Mouse (Mus musculus) heart, postnatal 4 days (tissue): Measurements from ENCODE around the gene Chst5. TPM values are rescaled to one million over a fixed set of nuclear protein-coding genes. Genes with fewer than 3 reads are reported as not detected.
"Not testable (repeated sequence)": the region's sequence is repeated elsewhere in the genome, so short reads cannot be mapped to it uniquely, and the experiment has no call there.

ENCODE experiments used
- DNase-seq: peaks from one replicate; pipeline ENCODE4 v3.0.0; 2021
- total RNA-seq, 2 experiments: library from RNA; stranded (reverse); gene quantifications; 2 replicates each; pipeline ENCODE4 v1.2.3; 2021

The Chst5 gene
- not detected for total RNA-seq

DNA sequence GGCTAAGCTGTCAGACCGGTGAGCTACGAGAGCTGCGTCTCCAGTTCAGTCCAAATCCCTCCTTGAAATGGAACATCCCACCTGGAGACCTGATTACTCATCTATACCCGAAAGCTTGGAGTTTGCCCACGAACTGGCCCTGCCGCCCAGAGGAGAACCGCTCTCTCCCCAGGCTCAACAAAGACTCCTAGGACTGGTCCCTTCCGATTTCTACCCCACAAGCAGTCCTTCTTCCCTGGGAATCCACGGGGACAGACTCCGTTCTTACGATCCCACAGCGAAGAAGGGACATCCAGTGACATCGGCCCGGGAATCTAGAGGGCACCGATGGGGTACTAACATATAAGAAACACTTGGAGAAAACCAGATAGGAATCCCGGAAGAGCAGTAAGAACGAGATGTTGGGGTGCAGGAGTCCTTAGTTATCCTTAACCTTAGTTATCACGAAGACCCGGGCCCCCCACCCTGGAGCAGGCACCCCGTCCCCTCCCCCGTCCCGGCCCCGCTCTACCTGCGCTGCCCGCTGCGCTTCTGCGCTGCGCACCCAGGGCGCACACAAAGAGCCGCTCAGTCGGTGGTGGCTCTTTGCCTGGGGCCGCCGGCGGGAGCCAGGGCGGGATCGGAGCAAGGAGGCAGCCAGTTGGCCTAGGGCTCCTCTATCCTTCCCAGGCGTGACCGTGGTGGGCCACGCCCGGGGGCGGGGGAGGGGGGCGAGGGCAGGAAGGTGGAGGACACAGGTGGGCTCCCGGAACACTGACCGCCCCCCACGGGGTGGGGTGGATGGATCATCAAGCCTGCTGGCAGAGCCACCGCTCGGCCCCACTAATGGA lies at the start of gene Chst5:
Gene Chst5, minus strand, starts transcription at position 827 of the 830 bp plus-strand sequence.
- DNase-seq = no peak

DNA sequence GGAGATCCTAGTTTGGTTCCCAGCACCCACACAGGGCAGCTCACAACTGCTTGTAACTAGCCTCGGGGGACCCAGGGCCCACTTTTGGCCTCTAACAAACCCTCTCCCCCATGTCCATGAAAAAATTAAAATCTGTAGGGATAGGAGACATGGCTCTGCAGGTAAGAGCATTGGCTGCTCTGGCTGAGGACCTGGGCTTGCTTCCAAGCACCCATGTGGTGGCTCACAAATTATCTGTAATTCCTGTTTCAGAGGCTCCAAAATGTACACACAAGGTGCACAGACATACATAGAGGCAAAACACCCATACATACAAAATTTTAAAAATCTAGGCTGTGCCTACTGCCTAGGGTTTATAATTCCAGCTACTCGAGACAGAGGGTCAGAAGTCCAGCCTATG lies 47.0 kb upstream of the Chst5 start:
- DNase-seq = no peak

DNA sequence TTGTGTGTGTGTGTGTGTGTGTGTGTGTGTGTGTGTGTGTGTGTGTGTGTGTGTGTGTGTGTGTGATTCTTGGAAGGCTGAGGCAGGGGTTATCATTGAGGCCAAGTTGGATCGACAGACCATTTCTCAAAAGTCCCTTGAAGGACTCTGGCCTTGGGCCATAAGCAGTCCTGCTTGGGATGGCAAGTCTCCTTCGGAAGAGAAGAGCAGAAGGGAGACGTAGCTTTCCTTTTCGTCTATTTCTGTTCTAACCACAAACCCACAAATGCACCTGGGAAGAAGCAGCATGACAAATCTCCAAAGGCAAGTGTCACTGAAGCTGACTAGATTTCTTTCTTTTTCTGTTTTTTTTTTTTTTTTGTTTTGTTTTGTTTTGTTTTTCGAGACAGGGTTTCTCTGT lies 45.6 kb upstream of the Chst5 start:
- no peak for DNase-seq

DNA sequence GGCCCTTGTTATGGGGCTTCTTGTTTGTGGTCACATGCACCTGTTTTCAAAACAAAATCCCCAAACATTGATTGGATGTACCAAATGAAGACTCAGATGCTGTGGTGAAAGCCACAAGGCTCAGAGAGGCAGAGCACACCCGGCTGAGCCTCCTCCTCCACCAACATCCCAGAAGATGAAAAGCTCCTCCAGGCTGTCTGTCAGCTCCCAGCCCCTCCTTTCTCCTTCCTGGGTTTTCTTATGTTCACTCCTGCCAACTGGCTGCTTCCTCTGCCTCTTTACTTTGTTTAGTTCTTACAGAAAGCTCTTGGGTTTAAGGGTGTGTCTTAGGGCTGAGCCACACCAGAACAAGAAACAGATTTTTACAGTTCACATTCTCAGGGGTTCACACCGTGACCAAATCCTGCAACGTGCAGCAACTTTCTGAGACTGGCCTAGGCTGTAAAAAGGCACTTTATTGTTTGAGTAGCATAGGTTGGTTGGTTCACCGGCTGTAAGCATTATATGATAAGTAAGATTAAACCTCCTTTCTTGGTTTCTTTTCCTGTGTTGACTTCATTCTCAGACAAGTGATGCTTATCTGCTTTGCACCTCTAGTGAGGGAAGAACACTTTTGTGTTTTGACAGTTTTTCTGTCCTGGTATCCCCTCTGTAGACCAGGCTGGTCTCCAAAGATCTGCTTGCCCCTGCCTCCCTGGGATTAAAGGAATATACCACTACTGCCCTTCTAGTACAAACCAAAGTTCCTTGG lies 44.8 kb upstream of the Chst5 start:
- no peak for DNase-seq

DNA sequence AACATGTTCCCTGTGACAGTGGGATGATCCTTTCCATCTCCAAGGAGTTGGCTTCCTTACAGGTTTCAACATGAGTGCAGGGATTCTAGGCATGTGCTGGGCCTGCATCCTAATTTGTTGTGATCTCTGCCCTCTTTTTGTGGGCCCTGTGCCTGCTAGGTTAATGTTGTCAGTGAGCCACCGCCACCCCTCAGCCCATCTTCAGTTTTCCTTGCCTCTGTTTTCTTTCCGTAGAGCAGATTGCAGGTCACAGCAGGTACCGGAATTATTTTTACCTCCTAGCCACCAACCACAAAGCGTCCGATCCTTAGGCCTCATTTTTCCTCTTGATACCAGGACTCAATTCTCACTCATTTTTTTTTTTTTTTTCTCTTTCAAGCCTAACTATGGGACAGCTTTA lies 41.7 kb upstream of the Chst5 start:
- DNase-seq = no peak

DNA sequence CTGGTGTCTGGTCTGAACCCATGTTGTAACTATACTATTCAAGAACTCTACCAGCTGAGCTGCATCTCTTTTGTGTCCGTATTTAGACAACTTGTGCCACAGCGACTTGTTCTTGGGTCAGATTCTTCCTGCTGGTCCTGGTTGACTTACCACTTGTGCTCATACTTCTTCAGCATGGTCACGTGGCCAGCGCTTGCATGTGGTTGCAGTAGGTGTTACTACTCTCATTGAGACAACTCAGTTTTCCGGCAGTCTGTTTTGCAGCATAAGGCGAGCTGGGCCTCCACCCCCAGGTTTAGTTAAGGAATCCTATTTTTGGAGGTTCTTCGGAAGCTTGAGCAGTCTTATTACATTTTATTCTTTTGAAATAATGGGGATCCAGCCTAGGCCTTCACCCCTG lies 41.1 kb upstream of the Chst5 start:
- no peak for DNase-seq

DNA sequence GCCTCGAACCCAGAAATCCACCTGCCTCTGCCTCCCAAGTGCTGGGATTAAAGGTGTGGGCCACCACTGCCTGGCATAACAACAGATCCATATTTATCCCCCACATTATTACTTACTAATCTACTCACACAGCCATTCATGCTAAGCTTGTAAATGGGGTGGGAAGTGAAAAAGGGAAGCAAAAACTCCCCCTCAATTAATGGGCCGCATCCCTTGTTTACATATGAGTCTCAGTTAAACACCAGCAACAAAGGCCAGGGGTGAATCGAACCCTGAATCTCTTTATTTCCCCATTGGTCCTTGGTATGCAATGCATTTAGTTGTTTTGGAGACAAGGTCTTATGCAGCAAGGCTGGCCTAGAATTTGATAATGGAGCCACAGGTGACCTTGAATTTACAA lies 40.6 kb upstream of the Chst5 start:
- no peak for DNase-seq

DNA sequence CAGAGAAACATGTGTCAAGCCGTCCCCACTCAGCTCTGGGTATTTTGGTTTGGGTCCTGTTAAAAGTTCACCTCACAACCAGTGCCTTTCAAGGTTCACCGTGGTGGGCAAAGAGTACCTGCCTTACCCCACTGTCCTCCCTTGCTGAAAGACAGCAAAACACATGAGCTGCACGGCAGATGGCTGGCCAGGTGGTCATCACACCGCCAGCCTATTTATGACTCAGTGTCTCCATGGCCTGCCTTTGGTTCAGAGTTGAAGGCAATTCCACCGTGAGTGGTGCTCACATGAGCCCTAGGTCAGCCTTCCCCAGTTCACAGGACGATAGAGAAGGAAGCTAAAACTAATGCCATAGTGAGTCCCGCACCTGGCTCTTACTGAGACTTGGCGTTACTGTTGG lies 37.7 kb upstream of the Chst5 start:
- no peak for DNase-seq

DNA sequence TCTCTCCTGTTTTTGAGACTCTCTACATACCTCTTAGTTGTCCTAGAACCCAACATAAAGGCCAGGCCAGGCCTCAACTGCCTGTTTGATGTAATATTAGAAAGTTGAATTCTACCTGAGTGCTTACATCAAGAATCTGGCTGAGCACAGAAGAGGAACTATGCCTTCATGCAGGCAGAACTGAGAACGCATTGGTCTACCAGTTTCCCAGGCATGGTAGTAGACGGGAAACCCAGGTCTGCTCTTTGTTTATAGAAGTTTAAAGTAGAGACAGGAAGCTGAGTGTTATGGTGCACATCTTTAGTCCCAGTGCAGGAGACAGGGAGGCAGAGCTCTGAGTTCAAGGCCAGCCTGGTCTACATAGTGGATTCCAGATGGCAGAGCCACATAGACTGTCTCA lies 36.9 kb upstream of the Chst5 start:
- DNase-seq = no peak

DNA sequence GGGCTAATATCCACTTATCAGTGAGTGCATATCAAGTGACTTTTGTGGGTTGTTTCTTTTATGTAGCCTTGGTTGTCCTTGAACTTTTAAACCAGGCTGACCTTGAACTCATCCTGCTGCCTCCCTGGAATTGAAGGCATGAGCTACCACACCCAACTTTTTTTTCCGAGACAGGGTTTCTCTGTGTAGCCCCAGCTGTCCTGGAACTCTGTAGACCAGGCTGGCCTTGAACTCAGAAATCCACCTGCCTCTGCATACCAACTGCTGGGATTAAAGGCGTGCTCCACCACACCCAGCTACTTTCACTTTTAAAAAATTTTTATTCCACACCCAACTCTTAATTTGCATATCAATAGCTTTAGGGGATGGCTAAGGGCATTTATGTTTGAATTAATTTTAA lies 33.3 kb upstream of the Chst5 start:
- DNase-seq = no peak

DNA sequence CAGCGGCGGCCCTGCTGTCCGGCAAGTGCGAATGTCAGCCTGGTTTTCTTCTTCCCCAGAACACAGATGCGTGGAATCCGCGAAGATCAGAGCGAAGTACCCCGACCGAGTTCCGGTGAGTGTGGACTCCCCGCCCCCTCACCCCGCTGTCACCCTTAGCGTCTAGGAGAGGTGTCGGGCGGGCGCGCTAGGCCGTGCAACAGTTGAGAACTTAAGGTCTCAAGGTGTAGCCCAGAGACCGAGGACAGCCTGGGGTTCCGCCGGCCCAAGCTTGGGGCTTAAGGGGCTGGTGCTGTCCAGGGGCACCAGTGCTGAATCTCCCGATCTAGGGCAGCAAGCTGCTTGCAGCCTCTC lies 30.8 kb upstream of the Chst5 start:
- DNase-seq = peak; percentile 60

DNA sequence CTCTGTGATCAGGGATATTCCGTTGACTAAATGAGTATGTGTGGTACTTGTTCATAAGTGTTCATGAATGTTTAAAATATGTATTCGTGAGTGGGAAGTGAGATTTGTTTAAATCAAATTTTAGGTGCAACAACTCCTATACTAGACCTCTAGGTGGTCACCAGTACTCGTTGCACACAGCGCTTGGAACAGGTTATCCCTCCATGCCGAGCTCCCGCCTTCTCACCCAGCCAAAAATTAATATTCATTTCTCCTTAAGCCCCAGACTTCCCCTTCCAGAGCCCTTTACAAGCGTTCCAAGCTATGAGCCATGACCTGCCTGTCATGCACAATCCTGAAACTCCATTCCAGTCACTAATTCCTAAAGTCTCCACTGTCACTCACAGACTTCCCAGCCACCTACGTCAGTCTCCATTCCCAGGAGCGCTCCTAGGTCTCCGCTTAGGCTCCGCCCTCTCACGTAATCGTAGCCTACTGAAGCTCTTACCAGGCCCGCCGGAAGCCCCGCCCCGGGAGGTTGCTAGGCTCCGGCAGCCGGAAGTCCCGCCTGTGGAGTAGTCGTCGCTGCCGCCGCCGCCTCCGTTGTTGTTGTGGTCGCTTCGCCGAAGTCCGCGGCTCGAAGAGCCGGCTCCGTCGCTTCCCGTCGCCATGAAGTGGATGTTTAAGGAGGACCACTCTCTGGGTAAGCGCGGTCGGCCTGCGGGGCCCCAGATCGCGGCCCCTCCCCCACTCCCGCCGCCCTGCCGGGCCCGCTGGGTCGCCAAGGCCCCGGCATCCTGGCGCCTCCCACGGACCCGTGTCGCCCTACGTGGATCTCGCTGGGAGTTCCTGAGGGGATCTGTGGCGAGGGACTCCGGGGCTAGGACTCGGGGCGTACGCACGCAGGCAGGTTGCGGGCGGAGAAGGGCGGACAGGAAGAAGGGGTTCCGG lies 30.2 kb upstream of the Chst5 start, which contains the start of gene Gabarapl2:
Gene Gabarapl2, plus strand, starts transcription at position 533 of the 930 bp plus-strand sequence.
- DNase-seq = peak; percentile 97

DNA sequence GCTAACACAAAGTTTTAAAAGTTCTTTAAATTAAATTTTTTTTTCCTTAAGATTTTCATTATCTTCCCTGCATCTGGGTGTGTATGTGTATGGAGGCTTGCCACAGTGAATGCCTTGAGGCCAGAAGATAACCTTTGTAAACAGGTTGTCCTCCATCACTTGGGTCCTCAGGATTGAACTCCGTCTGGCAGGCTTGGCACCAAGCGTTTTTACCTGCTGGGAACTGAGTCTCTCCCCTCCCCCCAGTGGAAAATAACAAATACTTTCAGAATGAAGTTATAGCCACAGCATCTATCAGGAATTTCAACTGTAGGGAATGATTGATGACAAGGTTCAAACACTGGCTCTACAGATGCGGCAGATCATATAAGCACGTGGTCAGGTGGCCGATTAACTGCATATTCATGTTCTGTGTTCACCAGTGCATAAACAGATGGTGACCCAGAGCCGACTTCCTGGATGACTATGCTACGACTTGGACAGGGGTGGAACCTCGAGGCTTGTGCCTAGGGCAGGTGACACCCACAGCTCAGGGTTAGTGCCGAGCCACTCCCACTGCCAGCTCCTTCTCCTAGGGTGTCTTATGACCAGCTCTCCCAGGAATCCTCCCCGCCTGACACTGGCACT lies 29.4 kb upstream of the Chst5 start:
- peak; percentile 38 for DNase-seq

DNA sequence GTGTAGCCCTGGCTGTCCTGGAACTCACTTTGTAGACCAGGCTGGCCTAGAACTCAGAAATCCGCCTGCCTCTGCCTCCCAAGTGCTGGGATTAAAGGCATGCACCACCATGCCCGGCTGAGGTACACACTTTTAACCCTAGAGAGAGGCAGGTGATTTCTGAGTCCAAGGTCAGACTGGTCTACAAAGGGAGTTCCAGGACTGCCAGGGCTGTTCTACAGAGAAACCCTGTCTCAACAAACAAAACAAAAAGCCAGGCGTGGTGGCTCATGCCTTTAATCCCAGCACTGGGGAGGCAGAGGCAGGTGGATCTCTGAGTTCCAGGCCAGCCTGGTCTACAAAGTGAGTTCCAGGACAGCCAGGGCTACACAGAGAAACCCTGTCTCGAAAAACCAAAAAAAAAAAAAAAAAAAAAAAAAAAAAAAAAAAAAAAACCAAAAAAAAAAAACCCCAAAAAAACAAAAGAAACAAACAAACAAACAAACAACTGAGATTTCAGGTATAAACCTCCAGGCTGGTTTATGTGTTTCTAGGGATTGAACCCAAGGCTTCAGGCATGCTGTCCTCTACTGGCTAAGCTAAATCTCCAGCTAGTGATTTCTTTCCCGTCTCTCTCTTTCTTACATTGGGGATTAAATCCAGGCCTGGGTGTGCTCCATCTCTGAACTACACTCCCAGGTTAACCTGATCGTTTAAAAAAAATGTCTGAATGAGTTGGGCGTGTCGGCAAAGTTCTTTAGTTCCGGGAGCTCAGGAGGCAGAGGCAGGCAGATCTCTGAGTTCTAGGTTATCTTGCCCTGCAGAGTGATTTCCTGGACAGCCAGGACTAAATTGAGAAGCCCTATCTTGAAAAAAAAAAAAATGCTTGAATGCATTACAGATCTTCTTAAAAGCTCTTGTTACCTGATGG lies 28.1 kb upstream of the Chst5 start:
- DNase-seq = not testable (repeated sequence)

DNA sequence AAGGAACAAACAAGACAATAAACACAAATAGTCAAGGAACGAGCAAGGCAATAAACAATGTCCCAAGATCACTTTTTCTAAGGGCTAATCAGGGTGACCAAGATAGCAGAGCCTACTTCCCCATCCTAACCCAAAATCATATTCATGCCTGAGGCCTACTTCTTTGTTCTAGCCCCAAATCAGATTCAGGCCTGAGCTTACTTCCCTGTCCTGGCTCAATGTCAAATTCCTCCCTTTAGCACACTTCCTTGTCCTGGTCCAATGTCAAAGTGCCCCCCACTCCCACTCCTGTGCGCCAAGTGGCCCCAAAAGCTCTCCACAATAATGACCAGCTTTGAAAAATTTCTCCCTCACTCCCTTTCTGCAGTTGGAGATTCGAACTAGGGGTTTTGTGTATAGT lies 26.9 kb upstream of the Chst5 start:
- DNase-seq = no peak

DNA sequence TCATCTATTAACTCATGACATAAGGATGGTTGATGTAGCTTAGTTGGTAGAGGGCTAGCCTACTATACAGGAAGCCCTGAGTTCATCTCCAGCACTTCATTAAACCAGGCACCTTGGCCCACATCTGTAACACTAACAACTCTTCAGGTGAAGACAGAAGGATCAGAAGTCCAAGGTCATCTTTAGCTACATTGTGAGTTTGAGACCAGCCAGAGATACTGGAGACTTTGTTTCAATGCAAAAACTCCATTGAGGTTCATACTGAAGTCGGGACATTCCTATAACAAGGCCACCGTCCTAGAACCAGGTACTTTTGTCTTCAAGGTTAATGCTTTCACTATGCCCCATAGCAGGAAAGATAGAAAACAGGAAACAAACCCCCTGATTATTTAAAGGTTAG lies 24.0 kb upstream of the Chst5 start:
- DNase-seq = no peak

DNA sequence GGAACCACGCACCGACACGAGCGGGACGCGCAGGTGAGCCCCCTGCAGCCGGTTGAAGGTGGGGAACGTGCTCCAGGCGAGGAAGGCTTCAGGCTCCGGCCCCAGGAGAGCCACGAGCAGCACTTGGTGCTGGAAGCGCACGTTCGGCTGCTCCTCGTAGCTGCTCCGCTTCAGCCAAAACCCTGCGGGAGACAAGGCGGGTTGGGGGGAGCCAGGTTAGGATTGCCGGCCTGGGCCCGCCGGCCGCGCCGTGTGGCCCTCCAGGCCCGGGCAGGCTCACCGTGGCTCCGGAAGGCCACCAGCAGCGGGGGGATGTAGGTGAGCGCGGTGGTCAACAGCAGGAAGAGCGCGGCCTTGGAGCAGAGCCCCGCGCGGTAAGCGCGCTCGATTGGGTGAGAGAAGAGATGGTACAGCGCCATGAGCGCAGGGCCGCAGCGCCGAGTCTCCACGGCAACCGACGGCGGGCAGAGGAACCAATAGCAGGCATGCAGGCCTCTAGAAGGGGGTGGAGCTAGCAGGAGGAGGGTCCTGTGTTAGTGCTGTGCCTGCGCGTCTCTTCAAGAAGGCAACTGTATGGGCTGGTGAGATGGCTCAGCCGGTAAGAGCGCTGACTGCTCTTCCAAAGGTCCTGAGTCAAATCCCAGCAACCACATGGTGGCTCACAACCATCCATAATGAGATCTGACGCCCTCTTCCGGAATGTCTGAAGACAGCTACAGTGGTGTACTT lies 23.3 kb upstream of the Chst5 start, which contains the start of gene Tmem231:
Gene Tmem231, minus strand, starts transcription at position 534 of the 729 bp plus-strand sequence.
- DNase-seq = peak; percentile 86

DNA sequence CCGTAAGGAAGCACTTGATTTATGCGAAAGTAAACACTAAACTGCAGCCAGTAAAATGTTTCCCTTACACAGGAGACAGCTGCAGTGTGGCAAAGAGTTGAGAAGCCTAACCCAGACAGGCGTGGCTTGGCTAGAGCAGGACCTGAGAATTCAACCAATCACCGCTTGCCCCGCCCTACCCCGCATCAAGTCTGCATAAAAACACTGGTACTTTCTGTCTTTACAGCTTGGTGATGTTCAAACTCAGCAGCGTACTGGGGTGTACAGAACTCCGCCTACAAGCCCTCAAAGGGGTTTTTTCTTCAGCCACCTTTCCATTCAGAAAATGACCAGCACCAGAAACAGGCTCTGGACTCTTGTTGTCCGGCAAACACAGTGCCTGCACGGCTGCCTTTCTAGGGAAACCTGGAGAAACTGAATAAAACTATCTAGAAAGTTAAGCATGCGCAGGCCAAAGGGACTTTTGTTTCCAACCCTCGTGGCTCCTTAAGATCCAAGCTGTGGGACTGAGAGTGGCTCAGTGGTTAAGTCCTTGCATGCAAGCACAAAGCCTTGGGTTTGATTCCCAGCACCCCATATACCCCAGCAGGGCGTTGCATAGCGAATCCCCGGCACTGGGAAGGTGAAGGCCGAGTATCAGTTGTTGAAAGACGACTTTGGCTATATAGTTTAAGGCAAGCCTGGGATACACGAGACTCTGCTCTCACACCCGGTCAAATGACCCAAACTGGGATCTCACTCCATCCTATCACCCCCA lies 22.5 kb upstream of the Chst5 start:
- peak; percentile 61 for DNase-seq

DNA sequence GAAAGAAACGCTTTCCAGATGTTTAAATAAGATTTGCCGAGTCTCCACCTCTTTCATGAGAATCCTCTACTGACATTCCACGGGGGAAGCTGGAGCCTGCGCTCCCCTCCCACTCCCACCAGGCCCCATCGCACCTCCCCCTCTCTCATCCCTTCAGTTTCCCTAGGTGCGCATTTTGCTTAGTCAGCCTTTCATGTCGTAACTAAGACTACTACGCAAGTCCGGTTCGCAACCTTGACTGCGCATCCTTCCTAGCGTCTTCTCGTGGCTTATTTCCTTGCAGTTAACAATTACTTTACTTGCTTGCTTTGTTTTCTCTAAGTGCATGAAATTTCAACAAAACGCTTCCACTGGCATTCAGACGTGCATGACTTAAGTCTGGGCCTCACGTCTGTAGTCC lies 21.5 kb upstream of the Chst5 start:
- DNase-seq = no peak
